Mouse (Mus musculus): ENCODE results near the gene Slc35a2. TPM values are rescaled to one million over a fixed set of nuclear protein-coding genes. Genes with fewer than 3 reads are reported as not detected.
"Not testable (repeated sequence)": the region's sequence is repeated elsewhere in the genome, so short reads cannot be mapped to it uniquely, and the experiment has no call there.

The Slc35a2 gene
- total RNA-seq, 2 experiments from 2014 or later = 13.2 to 16.7 TPM

DNA sequence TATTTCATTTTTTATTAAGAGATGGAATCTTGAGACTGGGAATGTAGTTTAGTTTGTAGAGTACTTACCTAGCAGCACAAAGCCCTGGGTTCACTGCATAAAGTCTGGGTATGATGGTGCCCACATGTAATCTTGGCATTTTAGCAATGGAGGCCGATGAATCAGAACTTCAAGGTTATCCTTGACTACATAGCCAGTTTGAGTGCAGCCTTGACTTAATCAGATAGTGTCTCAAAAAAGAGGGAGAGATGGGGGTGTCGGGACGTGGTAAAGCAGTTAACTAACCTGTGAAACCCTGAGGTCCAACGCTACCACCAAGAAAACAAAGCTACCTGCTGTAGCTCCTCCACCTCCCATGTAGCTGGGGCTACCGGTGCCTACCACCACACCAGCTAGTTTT, 20.6 kb downstream of the Slc35a2 start:
- intact Hi-C loops (cut with DNase I) = loop anchor here (5.0 kb wide), 1 partner anchor 168 kb away; the partner anchor contains the start of gene Suv39h1
- DNase-seq = no peak

DNA sequence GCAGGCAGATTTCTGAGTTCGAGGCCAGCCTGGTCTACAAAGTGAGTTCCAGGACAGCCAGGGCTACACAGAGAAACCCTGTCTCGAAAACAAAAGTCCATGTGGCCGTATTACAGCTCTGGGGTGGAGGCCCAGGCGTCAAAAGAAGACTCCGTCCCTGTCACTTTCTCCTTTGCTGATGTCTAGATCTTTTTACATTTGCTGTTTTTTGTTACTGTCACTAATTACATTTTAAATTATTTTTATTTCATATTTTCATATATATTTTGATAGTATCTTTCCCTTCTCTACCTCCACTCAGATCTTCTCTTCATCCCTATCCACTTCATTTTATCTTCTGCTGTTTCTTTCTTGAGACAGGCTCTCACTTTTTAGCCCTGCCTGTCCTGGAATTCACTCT, 23.9 kb downstream of the Slc35a2 start, which contains the start of gene Gm10491:
Gm10491 (minus strand) TSS at position 101 of the 400 bp plus-strand sequence.
- intact Hi-C loops (cut with DNase I) = no loop called here
- DNase-seq = no peak

DNA sequence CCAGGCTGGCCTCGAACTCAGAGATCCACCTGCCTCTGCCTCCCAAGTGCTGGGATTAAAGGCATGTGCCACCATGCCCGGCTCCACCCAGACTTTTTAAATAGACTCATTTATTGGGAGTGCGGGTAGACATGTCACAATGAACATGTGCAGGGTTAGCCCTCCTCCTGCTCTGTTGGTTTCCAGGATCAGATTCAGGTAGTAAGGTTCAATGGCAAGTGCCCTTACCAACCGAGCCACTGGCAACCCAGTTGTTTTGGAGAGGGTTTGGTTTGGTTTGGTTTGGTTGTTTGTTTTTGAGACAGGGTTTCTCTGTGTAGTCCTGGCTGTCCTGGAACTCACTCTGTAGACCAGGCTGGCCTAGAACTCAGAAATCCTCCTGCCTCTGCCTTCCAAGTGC, 25.4 kb downstream of the Slc35a2 start, which contains the start of gene Gm10490:
Gm10490 (plus strand) TSS at position 301 of the 400 bp plus-strand sequence.
- DNase-seq; intact Hi-C loops (cut with DNase I): not testable (repeated sequence)

DNA sequence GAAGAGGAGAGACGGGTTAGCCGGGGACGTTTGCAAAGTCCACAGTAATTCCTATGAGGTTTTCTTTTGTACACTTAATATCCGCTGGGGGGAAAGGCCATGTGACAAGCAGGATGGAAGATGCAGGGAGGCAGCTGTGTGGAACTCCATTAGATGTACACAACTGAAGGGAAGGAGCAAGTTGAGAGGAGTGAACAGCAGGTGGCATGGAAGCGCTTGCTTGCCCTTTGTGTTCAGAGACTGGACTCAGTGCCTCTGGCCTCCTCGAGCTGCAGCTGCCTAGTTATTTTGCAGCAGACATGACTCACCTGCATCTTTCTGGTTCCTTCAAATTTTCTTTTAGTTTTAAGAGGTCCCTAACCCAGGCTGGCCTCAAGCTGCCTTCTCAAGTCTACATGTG, 26.6 kb downstream of the Slc35a2 start:
- intact Hi-C loops (cut with DNase I) = no loop called here
- no peak for DNase-seq

DNA sequence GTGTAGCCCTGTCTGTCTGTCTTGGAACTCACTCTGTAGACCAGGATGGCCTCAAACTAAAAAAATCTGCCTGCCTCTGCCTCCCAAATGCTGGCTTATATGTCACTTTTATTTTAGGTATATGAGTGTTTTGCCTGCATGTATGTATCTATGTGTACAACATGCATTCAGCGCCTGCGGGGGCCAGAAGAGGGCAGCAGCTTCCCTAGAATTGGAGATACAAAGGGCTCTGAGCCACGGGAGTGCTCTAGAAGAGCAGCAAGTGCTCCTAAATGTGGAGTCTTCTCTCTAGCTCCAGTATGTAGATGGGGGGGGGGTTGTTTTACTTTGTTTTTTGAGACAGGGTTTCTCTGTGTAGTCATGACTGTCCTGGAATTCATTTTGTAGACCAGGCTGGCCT, 31.8 kb downstream of the Slc35a2 start:
- intact Hi-C loops (cut with DNase I) = loop anchor here (2.0 kb wide), 1 partner anchor 101 kb away; no protein-coding TSS in a partner anchor
- DNase-seq = peak in 1 of 2 experiments; percentile 14

DNA sequence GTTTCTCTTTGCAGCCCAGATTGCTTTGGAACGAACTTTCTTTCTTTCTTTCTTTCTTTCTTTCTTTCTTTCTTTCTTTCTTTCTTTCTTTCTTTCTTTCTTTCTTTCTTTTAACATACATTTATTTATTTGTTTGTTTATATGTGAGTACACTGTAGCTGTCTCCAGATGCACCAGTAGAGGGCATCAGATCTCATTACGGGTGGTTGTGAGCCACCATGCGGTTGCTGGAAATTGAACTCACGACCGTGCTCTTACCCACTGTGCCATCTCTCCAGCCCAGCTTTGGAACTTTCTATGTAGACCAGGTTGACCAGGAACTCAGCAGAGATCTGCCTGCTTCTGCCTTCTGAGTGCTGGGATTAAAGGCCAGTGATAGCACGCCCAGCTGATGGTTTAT, 34.1 kb downstream of the Slc35a2 start:
- intact Hi-C loops (cut with DNase I); DNase-seq: not testable (repeated sequence)

DNA sequence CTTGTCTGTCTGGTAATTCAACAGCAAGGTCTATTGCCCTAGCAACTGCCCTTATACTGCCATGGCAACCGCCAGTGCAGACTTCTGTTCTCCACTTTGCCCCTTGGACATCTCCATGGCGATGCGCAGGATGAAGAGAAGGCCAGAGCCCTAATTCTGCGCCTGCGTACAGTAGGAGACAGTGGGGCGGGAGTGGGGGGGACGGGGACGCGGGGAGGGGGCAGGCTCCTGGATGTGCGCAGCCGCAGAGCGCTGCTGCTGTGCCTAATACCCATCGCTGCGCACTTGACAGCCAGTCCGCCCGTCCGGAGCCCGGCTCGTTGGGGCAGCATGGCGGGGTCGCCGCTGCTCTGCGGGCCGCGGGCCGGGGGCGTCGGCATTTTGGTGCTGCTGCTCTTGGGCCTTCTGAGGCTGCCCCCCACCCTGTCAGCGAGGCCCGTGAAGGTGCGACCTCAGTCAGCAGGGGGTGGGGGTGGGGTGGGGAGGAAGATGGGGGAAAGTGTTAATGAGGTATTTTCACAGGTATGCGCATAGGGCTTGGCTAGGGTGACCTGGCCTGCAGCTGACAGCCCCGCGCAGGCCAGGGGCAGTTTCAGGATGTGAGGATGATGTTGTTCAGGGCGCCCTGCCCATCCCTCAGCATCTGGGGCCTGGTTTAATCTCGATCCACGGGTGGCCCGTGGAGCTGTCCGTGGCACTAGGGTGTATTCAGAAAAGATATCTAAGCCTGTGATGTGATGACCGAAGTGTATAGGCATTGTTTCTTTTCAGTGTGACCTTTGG, 36.0 kb downstream of the Slc35a2 start, which contains the start of gene Pcsk1n:
Pcsk1n (plus strand) TSS at position 222 of the 783 bp plus-strand sequence.
- intact Hi-C loops (cut with DNase I) = no loop called here
- DNase-seq = no peak

DNA sequence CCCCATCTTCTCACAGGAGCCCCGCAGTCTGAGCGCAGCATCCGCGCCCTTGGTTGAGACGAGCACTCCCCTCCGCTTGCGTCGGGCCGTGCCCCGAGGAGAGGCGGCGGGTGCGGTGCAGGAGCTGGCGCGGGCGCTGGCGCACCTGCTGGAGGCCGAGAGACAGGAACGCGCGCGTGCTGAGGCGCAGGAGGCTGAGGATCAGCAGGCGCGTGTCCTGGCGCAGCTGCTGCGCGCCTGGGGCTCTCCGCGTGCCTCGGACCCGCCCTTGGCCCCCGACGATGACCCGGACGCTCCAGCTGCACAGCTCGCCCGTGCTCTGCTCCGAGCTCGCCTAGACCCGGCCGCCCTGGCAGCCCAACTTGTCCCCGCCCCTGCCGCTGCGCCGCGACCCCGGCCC, 38.2 kb downstream of the Slc35a2 start:
- DNase-seq = no peak
- intact Hi-C loops (cut with DNase I) = no loop called here

DNA sequence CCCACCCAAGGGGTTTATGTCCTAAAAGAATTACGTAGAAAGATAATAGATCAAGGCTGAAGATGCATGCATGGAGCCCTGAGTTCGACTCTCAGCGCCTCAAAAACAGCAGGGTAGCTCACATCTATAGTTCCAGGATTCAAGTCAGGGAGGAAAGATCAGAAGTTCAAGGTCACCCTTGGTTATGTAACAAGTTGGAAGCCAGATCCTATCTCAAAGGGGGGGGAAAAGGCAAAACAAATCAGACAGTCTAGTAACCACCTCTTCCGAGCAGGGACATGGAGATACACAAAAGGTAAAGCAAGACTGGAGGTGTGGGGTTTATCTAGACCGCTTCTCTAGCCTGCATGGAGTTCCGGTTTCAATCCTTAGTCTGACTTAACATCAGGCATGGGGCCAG, 42.4 kb downstream of the Slc35a2 start:
- no peak for DNase-seq
- intact Hi-C loops (cut with DNase I) = no loop called here

DNA sequence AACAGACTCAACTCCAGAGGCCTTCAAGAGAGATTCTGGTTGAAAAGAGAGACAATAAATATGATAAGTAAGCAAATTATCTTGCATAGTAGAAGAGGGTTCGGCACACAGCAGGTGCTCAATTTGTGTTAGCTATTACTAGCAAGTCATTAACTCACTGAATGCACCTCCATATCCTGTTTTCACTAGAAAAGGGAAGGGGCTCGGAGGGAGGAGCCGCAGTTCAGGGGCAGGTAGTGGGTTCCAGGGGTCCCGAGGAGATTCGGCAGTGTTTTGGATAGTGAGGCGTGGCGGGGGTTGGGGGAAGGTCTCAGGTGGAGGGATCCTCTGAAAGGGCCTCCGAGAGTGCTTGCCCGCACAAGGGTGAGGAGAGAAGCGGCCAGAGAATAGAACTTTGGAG, 43.3 kb downstream of the Slc35a2 start:
- intact Hi-C loops (cut with DNase I) = no loop called here

DNA sequence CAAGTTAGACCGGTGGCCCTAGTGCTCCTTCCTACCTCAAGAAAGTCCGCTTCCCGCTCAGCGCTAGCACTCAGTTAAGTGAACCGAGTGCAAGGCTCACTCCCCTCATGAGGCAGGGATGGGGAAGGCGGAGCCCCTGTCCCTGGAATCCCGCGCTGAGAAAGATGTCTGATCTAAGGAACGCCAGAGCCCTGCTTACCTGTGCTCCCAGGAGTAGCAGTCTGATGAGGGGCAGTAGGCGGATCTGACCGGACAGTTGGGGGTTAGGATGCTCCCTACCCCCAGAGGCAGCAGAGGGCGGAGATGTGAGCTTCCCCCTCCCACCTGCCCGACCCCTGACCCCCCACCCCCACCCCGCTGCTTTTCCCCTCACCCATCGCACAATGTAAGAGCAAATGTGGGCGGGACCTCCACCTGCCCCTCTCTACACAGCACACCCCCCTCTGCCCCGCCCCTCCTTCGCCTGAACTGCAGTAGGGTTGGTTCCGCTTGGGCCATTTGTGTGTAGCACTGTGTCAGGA, 44.5 kb downstream of the Slc35a2 start, which contains the start of gene Eras:
Eras (minus strand) TSS at position 338 of the 521 bp plus-strand sequence.
- intact Hi-C loops (cut with DNase I) = no loop called here
- no peak for DNase-seq

More for the DNA sequence above, 43.3 kb downstream of the Slc35a2 start:
- no peak for DNase-seq

DNA sequence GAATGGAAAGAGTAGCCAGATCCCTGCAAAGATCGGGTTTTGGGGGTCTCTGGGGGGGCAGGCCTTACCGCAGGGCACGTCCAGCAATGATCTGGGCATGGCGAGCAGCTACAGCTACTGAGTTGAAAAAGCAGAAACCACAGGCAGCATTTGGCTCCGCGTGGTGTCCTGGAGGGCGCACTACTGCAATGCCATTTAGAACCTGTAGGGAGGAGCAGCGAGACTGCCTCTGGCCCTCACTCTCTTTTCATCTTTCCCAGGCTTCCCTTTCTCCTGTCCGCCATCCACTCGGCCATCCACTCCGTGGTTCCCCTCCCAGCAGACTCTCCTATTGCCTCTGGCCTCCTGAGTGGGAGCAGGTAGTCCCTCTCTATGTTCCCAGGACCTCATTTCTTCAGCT, 53.0 kb downstream of the Slc35a2 start:
- intact Hi-C loops (cut with DNase I) = no loop called here
- no peak for DNase-seq

DNA sequence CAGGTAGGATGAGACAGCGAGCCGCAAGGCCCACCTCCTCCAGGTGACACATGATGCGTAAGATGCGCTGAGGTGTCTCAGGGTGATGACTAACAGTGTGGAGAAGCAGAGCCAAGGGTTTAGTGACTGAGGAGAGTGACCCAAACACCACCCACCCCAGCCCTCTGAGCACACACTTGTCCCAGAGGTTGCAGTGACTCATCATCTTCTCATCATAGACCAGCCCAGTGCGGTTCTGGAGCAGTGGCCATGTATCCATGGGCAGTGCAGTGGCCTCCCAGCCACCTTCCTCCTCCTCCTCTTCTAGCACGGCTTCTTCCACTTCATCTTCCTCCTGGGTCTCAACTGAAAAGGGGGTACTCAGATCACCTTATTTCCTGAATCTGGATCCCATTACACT, 53.8 kb downstream of the Slc35a2 start:
- intact Hi-C loops (cut with DNase I) = no loop called here

More for the DNA sequence above, 53.8 kb downstream of the Slc35a2 start:
- no peak for DNase-seq

Other genes with a start within 250 kb of the Slc35a2 start
- gene Syp, start 245.6 kb upstream of the Slc35a2 start, total RNA-seq (2021) = 1 to 10 TPM; 1.0 to 2.6 TPM
- 10 to 100 TPM; 17.0 to 26.0 TPM for gene Prickle3, start 226.8 kb upstream of the Slc35a2 start, total RNA-seq (2021)
- gene Plp2, start 212.6 kb upstream of the Slc35a2 start, total RNA-seq (2021) = 10 to 100 TPM; 48.4 to 62.1 TPM
- gene Magix, start 202.8 kb upstream of the Slc35a2 start, total RNA-seq (2021) = 10 to 100 TPM; 25.2 to 33.2 TPM
- gene Gpkow, start 186.9 kb upstream of the Slc35a2 start, total RNA-seq (2021) = 10 to 100 TPM; 19.1 to 21.4 TPM
- 10 to 100 TPM; 46.3 to 55.4 TPM for gene Wdr45, start 169.7 kb upstream of the Slc35a2 start, total RNA-seq (2021)
- gene Gm45208, start 161.8 kb upstream of the Slc35a2 start, total RNA-seq (2021) = under 1 TPM in 1 of 2 experiments, not detected in 1; 0.68 TPM
- gene Praf2, start 155.6 kb upstream of the Slc35a2 start, total RNA-seq (2021) = 1 to 10 TPM; 5.4 to 5.7 TPM
- gene Ccdc120, start 133.1 kb upstream of the Slc35a2 start, total RNA-seq (2021) = 1 to 10 TPM in 1 of 2 experiments, under 1 TPM in 1; 0.42 to 1.8 TPM
- 10 to 100 TPM; 14.3 to 17.3 TPM for gene Tfe3, start 121.5 kb upstream of the Slc35a2 start, total RNA-seq (2021)
- gene Gripap1, start 94.3 kb upstream of the Slc35a2 start, total RNA-seq (2021) = 10 to 100 TPM; 25.1 to 25.4 TPM
- under 1 TPM; 0.19 to 0.28 TPM for gene Kcnd1, start 61.7 kb upstream of the Slc35a2 start, total RNA-seq (2021)
- gene Otud5, start 42.7 kb upstream of the Slc35a2 start, total RNA-seq (2021) = 10 to 100 TPM; 26.1 to 27.8 TPM
- 1 to 10 TPM; 2.4 to 3.3 TPM for gene Pim2, start 5.8 kb upstream of the Slc35a2 start, total RNA-seq (2021)
- gene Pqbp1, start 15.2 kb downstream of the Slc35a2 start, total RNA-seq (2021) = 10 to 100 TPM; 22.2 to 22.4 TPM
- 10 to 100 TPM; 44.5 to 49.0 TPM for gene Timm17b, start 15.3 kb downstream of the Slc35a2 start, total RNA-seq (2021)
- gene Gm10491, start 23.8 kb downstream of the Slc35a2 start, total RNA-seq (2021) = not detected
- not detected for gene Gm10490, start 25.5 kb downstream of the Slc35a2 start, total RNA-seq (2021)
- gene Pcsk1n, start 35.8 kb downstream of the Slc35a2 start, total RNA-seq (2021) = under 1 TPM in 1 of 2 experiments, not detected in 1; 0.25 TPM
- not detected for gene Eras, start 44.6 kb downstream of the Slc35a2 start, total RNA-seq (2021)
- gene Hdac6, start 63.9 kb downstream of the Slc35a2 start, total RNA-seq (2021) = 10 to 100 TPM; 11.1 to 11.8 TPM
- under 1 TPM in 1 of 2 experiments, not detected in 1; 0.14 TPM for gene Gata1, start 94.0 kb downstream of the Slc35a2 start, total RNA-seq (2021)
- gene Glod5, start 134.5 kb downstream of the Slc35a2 start, total RNA-seq (2021) = not detected
- gene Suv39h1, start 190.7 kb downstream of the Slc35a2 start, total RNA-seq (2021) = 1 to 10 TPM; 4.8 to 5.1 TPM
- 1 to 10 TPM; 1.9 to 2.5 TPM for gene Was, start 206.5 kb downstream of the Slc35a2 start, total RNA-seq (2021)
- 10 to 100 TPM; 39.4 to 44.4 TPM for gene Wdr13, start 248.9 kb downstream of the Slc35a2 start, total RNA-seq (2021)

All from heart, postnatal 36 days (tissue).